Mouse (Mus musculus) limb, embryonic 14.5 days (tissue): ENCODE results near the gene Spata31d1b. TPM values are rescaled to one million over a fixed set of nuclear protein-coding genes. Genes with fewer than 3 reads are reported as not detected.

ENCODE experiments used
- ATAC-seq: fragments of 200-750 bp; cut with Nextera tagmentation; 2 replicates; pipeline ENCODE4 v1.8.0; 2017; ENCODE audit warnings: low read depth, moderate number of reproducible peaks, moderate TSS enrichment; ENCODE audit not compliant: low FRiP score
- DNase-seq: peaks from one replicate; pipeline ENCODE4 v3.0.0-alpha.2; 2015; ENCODE audit warnings: low spot score
- H3K27ac ChIP-seq: fragments of 300-500 bp; sonication (generic); replicated peaks from 2 replicates; pipeline ENCODE4 v1.5.1; 2014; ENCODE audit warnings: low read depth, mild to moderate bottlenecking, low read length, moderate library complexity, mixed read lengths
- H3K27me3 ChIP-seq: fragments of 300-500 bp; sonication (generic); 2 replicates; pipeline ENCODE4 v1.6.1; 2014; ENCODE audit warnings: low read length, mixed read lengths; ENCODE audit not compliant: control insufficient read depth, insufficient read depth
- H3K36me3 ChIP-seq: fragments of 300-500 bp; sonication (generic); 2 replicates; pipeline ENCODE4 v1.6.1; 2014; ENCODE audit warnings: mild to moderate bottlenecking, low read length, moderate library complexity, mixed read lengths; ENCODE audit not compliant: control insufficient read depth, insufficient read depth
- H3K4me1 ChIP-seq: fragments of 300-500 bp; sonication (generic); 2 replicates; pipeline ENCODE4 v1.6.1; 2014; ENCODE audit warnings: antibody characterized with exemption, low read length, mixed read lengths; ENCODE audit not compliant: control insufficient read depth, insufficient read depth
- H3K4me2 ChIP-seq: fragments of 300-500 bp; sonication (generic); replicated peaks from 2 replicates; pipeline ENCODE4 v1.6.1; 2014; ENCODE audit warnings: low read depth, mild to moderate bottlenecking, low read length, moderate library complexity; ENCODE audit not compliant: severe bottlenecking
- H3K4me3 ChIP-seq: fragments of 300-500 bp; sonication (generic); replicated peaks from 2 replicates; pipeline ENCODE4 v1.5.1; 2014; ENCODE audit warnings: low read length
- H3K9ac ChIP-seq: fragments of 300-500 bp; sonication (generic); 2 replicates; pipeline ENCODE4 v1.6.1; 2014; ENCODE audit warnings: mild to moderate bottlenecking, low read depth, low read length, moderate library complexity; ENCODE audit not compliant: severe bottlenecking
- H3K9me3 ChIP-seq: fragments of 300-500 bp; sonication (generic); 2 replicates; pipeline ENCODE4 v1.6.1; 2016; ENCODE audit warnings: low read length; ENCODE audit not compliant: control insufficient read depth
- POLR2A ChIP-seq: fragments of 200-500 bp; IDR thresholded peaks from 2 replicates; pipeline ENCODE4 v1.8.0; 2012; ENCODE audit warnings: inconsistent platforms, mild to moderate bottlenecking, moderate library complexity, borderline replicate concordance; ENCODE audit not compliant: insufficient read depth, insufficient read length; ENCODE audit errors: extremely low read depth
- WGBS: fragments of 180-500 bp; shearing (Covaris S2); extraction: QIAGEN DNeasy Blood & Tissue Kit; methylation state at CpG from one replicate; pipeline ENCODE4 v1.1.7; 2014; 5-methylcytosine and 5-hydroxymethylcytosine counted together
- polyA plus RNA-seq, 2 experiments: library from polyadenylated mRNA; depleted of rRNA in 1 of 2; stranded (reverse) in 1 of 2; unstranded in 1 of 2; fragments of >200 nt; fragmentation: Nextera tagmentation in 1 of 2; extraction: Ambion mirVana in 1 of 2; gene quantifications; 2 replicates each; pipeline versions ENCODE4 v1.2.1 to v1.2.3; 2012 to 2014

The Spata31d1b gene
- polyA plus RNA-seq, 2 experiments = 0.04 TPM; not detected in 1

GRCm38 (mm10) chr13:59675151-59676011 is 36.7 kb upstream of the Spata31d1b start, which contains the start of gene Golm1:
Gene Golm1, minus strand, starts transcription at chr13:59675811.
- Histone ChIP-seq H3K4me2 (peak within 1 kb of the TSS; percentile 51), H3K36me3 (no peaks in the 10 kb centered on the region), H3K4me1 (peaks cover 10% of the 10 kb centered on the region), H3K9me3 (no peaks in the 10 kb centered on the region), H3K4me3 (peak within 1 kb of the TSS; percentile 66), H3K27me3 (no peaks in the 10 kb centered on the region), H3K9ac (peak within 1 kb of the TSS; percentile 76), H3K27ac (peak within 1 kb of the TSS; percentile 78)
- 0 out of 2 replicates have a peak, but pooled peaks have one; percentile 28 for TF ChIP-seq POLR2A
- WGBS = under 1% methylated on average over 35 of the region's 61 CpGs
- DNase-seq = peak; percentile 40
- ATAC-seq = peak; percentile 86

- H3K36me3 ChIP-seq = no peaks in the 10 kb centered on the region
- 0 out of 2 replicates have a peak overlapping the region, but pooled peaks have one; percentile 51 for H3K4me2 ChIP-seq
- no peak overlapping the region for H3K9ac ChIP-seq
- no peak for ATAC-seq
- H3K27me3 ChIP-seq = no peaks in the 10 kb centered on the region
- no peak for DNase-seq
- no peak for TF ChIP-seq POLR2A
- H3K27ac ChIP-seq = no peak overlapping the region
- peaks cover 10% of the 10 kb centered on the region for H3K4me1 ChIP-seq
- WGBS = 69% methylated on average over 12 of the region's 12 CpGs
- no peaks in the 10 kb centered on the region for H3K9me3 ChIP-seq
- no peak overlapping the region for H3K4me3 ChIP-seq
These were observed 35.5 kb upstream of the Spata31d1b start for GRCm38 (mm10) chr13:59676316-59677229.

- Histone ChIP-seq H3K9ac (no peak overlapping the region), H3K4me2 (no peak overlapping the region), H3K9me3 (no peaks in the 10 kb centered on the region), H3K27me3 (no peaks in the 10 kb centered on the region), H3K4me1 (peaks cover 3% of the 10 kb centered on the region), H3K27ac (no peak overlapping the region), H3K36me3 (no peaks in the 10 kb centered on the region), H3K4me3 (no peak overlapping the region)
- WGBS = 39% methylated on average over 4 of the region's 4 CpGs
- ATAC-seq (no peak), DNase-seq (no peak)
- TF ChIP-seq POLR2A = no peak
These were observed 32.8 kb upstream of the Spata31d1b start for GRCm38 (mm10) chr13:59679306-59679705.

- no peak for TF ChIP-seq POLR2A
- no peak for ATAC-seq
- Histone ChIP-seq H3K27me3 (no peaks in the 10 kb centered on the region), H3K27ac (no peak overlapping the region), H3K36me3 (no peaks in the 10 kb centered on the region), H3K9ac (no peak overlapping the region), H3K4me1 (no peaks in the 10 kb centered on the region), H3K9me3 (no peaks in the 10 kb centered on the region), H3K4me3 (no peak overlapping the region), H3K4me2 (no peak overlapping the region)
- DNase-seq = no peak
- 64% methylated on average over 4 of the region's 4 CpGs for WGBS
These were observed 32.2 kb upstream of the Spata31d1b start for GRCm38 (mm10) chr13:59679908-59680307.

- H3K4me2 ChIP-seq = no peak overlapping the region
- no peak overlapping the region for H3K27ac ChIP-seq
- H3K9ac ChIP-seq = no peak overlapping the region
- no peaks in the 10 kb centered on the region for H3K9me3 ChIP-seq
- H3K4me1 ChIP-seq = no peaks in the 10 kb centered on the region
- DNase-seq (peak; percentile 63), ATAC-seq (no peak)
- WGBS = 22% methylated on average over 7 of the region's 7 CpGs
- no peak overlapping the region for H3K4me3 ChIP-seq
- H3K27me3 ChIP-seq = no peaks in the 10 kb centered on the region
- TF ChIP-seq POLR2A = no peak
- no peaks in the 10 kb centered on the region for H3K36me3 ChIP-seq
These were observed 29.5 kb upstream of the Spata31d1b start for GRCm38 (mm10) chr13:59682629-59683028.
